Mouse (Mus musculus) myocyte (in vitro differentiated cells): Measurements from ENCODE around the gene Plekho1. TPM values are rescaled to one million over a fixed set of nuclear protein-coding genes. Genes with fewer than 3 reads are reported as not detected.
"Not testable (repeated sequence)": the region's sequence is repeated elsewhere in the genome, so short reads cannot be mapped to it uniquely, and the experiment has no call there.

Experiments
- H3K27me3 ChIP-seq: one replicate; pipeline ENCODE4 v1.6.1; 2011; ENCODE audit not compliant: control insufficient read depth, insufficient read depth, insufficient read length
- H3K36me3 ChIP-seq: one replicate; pipeline ENCODE4 v1.6.1; 2011; ENCODE audit not compliant: control insufficient read depth, insufficient read depth
- H3K4me2 ChIP-seq: one replicate; pipeline ENCODE4 v1.6.1; 2011; ENCODE audit warnings: low read depth, control low read depth
- H3K4me3 ChIP-seq: one replicate; pipeline ENCODE4 v1.5.1; 2011; ENCODE audit warnings: mild to moderate bottlenecking, control low read depth, moderate library complexity
- H3K79me2 ChIP-seq: one replicate; pipeline ENCODE4 v1.6.1; 2011; ENCODE audit not compliant: control insufficient read depth, insufficient read depth
- H3ac ChIP-seq: one replicate; pipeline ENCODE4 v1.6.1; 2011; ENCODE audit not compliant: control insufficient read depth, insufficient read length
- CEBPB ChIP-seq: IDR thresholded peaks from 2 replicates; pipeline ENCODE4 v1.6.1; 2011; ENCODE audit warnings: mild to moderate bottlenecking, moderate library complexity; ENCODE audit not compliant: poor library complexity, insufficient read depth, severe bottlenecking
- E2F4 ChIP-seq: IDR thresholded peaks from one replicate; pipeline ENCODE4 v1.6.1; 2011; ENCODE audit warnings: mild to moderate bottlenecking, control low read depth, moderate library complexity; ENCODE audit not compliant: insufficient read depth
- MAX ChIP-seq: IDR thresholded peaks from one replicate; pipeline ENCODE4 v1.6.1; 2011; ENCODE audit warnings: low read depth, mild to moderate bottlenecking, control low read depth
- MYOD1 ChIP-seq, 3 experiments: IDR thresholded peaks; one replicate each; pipeline ENCODE4 v1.6.1; 2011; ENCODE audit warnings: control low read depth in 2 of 3, low read depth in 2 of 3, mild to moderate bottlenecking in 2 of 3, moderate library complexity in 1 of 3; ENCODE audit not compliant: insufficient read length in 2 of 3, control insufficient read depth in 1 of 3
- MYOG ChIP-seq, 3 experiments: IDR thresholded peaks; one replicate each; pipeline ENCODE4 v1.6.1; 2011; ENCODE audit warnings: control low read depth in 2 of 3, low read depth in 2 of 3, mild to moderate bottlenecking in 2 of 3; ENCODE audit not compliant: insufficient read length in 2 of 3, control insufficient read depth in 1 of 3, insufficient read depth in 1 of 3
- POLR2A ChIP-seq: IDR thresholded peaks from one replicate; pipeline ENCODE4 v1.6.1; 2011; ENCODE audit warnings: low read depth, mild to moderate bottlenecking, control low read depth, moderate library complexity; ENCODE audit not compliant: insufficient read length
- POLR2AphosphoS2 ChIP-seq: IDR thresholded peaks from one replicate; pipeline ENCODE4 v1.6.1; 2011; ENCODE audit warnings: low read depth, control low read depth; ENCODE audit not compliant: insufficient read length
- REST ChIP-seq: IDR thresholded peaks from one replicate; pipeline ENCODE4 v1.6.1; 2011; ENCODE audit warnings: mild to moderate bottlenecking, control low read depth, moderate library complexity; ENCODE audit not compliant: insufficient read depth, insufficient read length
- SRF ChIP-seq: IDR thresholded peaks from one replicate; pipeline ENCODE4 v1.6.1; 2011; ENCODE audit warnings: low read depth; ENCODE audit not compliant: control insufficient read depth, insufficient read length
- TCF12 ChIP-seq: IDR thresholded peaks from one replicate; pipeline ENCODE4 v1.6.1; 2011; ENCODE audit warnings: mild to moderate bottlenecking, control low read depth; ENCODE audit not compliant: poor library complexity, insufficient read depth, severe bottlenecking
- TCF3 ChIP-seq: IDR thresholded peaks from one replicate; pipeline ENCODE4 v1.6.1; 2011; ENCODE audit warnings: low read depth, control low read depth; ENCODE audit not compliant: insufficient read length
- USF1 ChIP-seq: IDR thresholded peaks from one replicate; pipeline ENCODE4 v1.6.1; 2011; ENCODE audit warnings: low read depth, mild to moderate bottlenecking, control low read depth, moderate library complexity
- polyA plus RNA-seq: library from polyadenylated mRNA; unstranded; fragments of >200 nt; fragmentation: generic; extraction: Trizol; gene quantifications from one replicate; pipeline ENCODE4 v1.2.1, GENCODE M21; 2012; ENCODE audit warnings: missing spikeins

The Plekho1 gene
- polyA plus RNA-seq, 1 experiment: 107 TPM

- Histone ChIP-seq H3K27me3 (no peaks in the 10 kb centered on the region), H3K79me2 (no peaks in the 10 kb centered on the region), H3ac (no peak overlapping the region), H3K4me2 (no peak overlapping the region), H3K4me3 (no peak overlapping the region), H3K36me3 (no peaks in the 10 kb centered on the region)
- no peak for TF ChIP-seq MAX
- no peak for TF ChIP-seq SRF
- TF ChIP-seq MYOD1 (IDR thresholded peaks at IDR 0.05; ENCODE audit: control insufficient read depth in 1 of 3, insufficient read length in 2 of 3, low read depth in 2 of 3): no peak
- no peak for TF ChIP-seq TCF3
- TF ChIP-seq POLR2AphosphoS2: no peak
- TF ChIP-seq REST: no peak
- TF ChIP-seq TCF12: no peak
- no peak for TF ChIP-seq MYOG (IDR thresholded peaks at IDR 0.05; ENCODE audit: control insufficient read depth in 1 of 3, insufficient read depth in 1 of 3, insufficient read length in 2 of 3, low read depth in 2 of 3)
- TF ChIP-seq E2F4: no peak
- no peak for TF ChIP-seq CEBPB
- no peak for TF ChIP-seq USF1
- TF ChIP-seq POLR2A: no peak
Measured at GRCm38 (mm10) chr3:95972873-95973634, 22.7 kb downstream of the Plekho1 start.

GRCm38 (mm10) chr3:95972251-95972872 is 23.4 kb downstream of the Plekho1 start:
- Histone ChIP-seq H3K4me3 (no peak overlapping the region), H3K36me3 (no peaks in the 10 kb centered on the region), H3K79me2 (no peaks in the 10 kb centered on the region), H3K27me3 (no peaks in the 10 kb centered on the region), H3ac (no peak overlapping the region), H3K4me2 (no peak overlapping the region)
- no peak for TF ChIP-seq TCF3
- no peak for TF ChIP-seq REST
- no peak for TF ChIP-seq CEBPB
- no peak for TF ChIP-seq MYOG (IDR thresholded peaks at IDR 0.05; ENCODE audit: control insufficient read depth in 1 of 3, insufficient read depth in 1 of 3, insufficient read length in 2 of 3, low read depth in 2 of 3)
- no peak for TF ChIP-seq MYOD1 (IDR thresholded peaks at IDR 0.05; ENCODE audit: control insufficient read depth in 1 of 3, insufficient read length in 2 of 3, low read depth in 2 of 3)
- TF ChIP-seq POLR2A: no peak
- TF ChIP-seq TCF12: no peak

GRCm38 (mm10) chr3:95970661-95971060 is 25.1 kb downstream of the Plekho1 start:
- H3K36me3 ChIP-seq, H3K79me2 ChIP-seq, H3K4me2 ChIP-seq, H3ac ChIP-seq, H3K4me3 ChIP-seq, H3K27me3 ChIP-seq: not testable (repeated sequence)

- Histone ChIP-seq H3K4me2 (no peak overlapping the region), H3K27me3 (no peaks in the 10 kb centered on the region), H3K36me3 (no peaks in the 10 kb centered on the region), H3K4me3 (no peak overlapping the region), H3K79me2 (no peaks in the 10 kb centered on the region), H3ac (no peak overlapping the region)
- TF ChIP-seq USF1 (no peak), E2F4 (no peak), SRF (no peak), REST (no peak), CEBPB (no peak), TCF3 (no peak), MYOD1 (IDR thresholded peaks at IDR 0.05; ENCODE audit: control insufficient read depth in 1 of 3, insufficient read length in 2 of 3, low read depth in 2 of 3) (no peak), POLR2A (no peak), POLR2AphosphoS2 (no peak), MYOG (IDR thresholded peaks at IDR 0.05; ENCODE audit: control insufficient read depth in 1 of 3, insufficient read depth in 1 of 3, insufficient read length in 2 of 3, low read depth in 2 of 3) (no peak), TCF12 (no peak), MAX (no peak)
Measured at GRCm38 (mm10) chr3:95969277-95969676, 26.5 kb downstream of the Plekho1 start.
